Mouse (Mus musculus) ovary, adult 10 weeks (tissue): ENCODE data around the gene Gm17026. TPM values are rescaled to one million over a fixed set of nuclear protein-coding genes. Genes with fewer than 3 reads are reported as not detected.

Source experiments
- polyA plus RNA-seq: library from polyadenylated mRNA; stranded (reverse); fragments of 350-450 nt; fragmentation: Illumina TruSeq; extraction: RNeasy Lipid Tissue Mini Kit (QIAGEN cat#74804); gene quantifications from one replicate; pipeline ENCODE4 v1.2.3, GENCODE M21; 2014

The Gm17026 gene
- polyA plus RNA-seq: not detected

DNA sequence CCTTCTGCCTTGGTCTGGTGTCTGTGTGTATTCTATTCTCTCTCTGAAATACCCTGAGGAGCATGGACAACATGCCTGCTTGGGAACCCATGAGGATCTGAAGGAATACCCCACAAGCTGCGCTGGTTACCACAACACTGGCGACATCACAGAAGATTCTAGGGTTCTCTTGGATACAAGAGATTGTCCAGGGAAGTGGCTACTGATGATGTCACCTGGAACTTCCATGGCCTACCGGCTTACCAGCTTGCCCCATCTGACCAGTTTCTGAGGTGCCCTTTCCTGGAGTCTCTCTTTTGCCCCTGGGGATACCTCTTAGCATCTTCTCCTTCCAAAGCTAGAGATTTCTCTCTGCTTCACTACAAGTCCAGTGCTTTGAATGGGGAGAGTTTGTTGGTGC is at the start of gene Gm17026:
Gene Gm17026 (minus strand): TSS at position 101 of the 400 bp plus-strand sequence.

DNA sequence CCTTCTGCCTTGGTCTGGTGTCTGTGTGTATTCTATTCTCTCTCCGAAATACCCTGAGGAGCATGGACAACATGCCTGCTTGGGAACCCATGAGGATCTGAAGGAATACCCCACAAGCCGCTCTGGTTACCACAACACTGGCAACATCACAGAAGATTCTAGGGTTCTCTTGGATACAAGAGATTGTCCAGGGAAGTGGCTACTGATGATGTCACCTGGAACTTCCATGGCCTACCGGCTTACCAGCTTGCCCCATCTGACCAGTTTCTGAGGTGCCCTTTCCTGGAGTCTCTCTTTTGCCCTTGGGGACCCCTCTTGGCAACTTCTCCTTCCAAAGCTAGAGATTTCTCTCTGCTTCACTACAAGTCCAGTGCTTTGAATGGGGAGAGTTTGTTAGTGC is 37.4 kb upstream of the Gm17026 start, which contains the start of gene Gm9611:
Gene Gm9611 (minus strand): TSS at position 101 of the 400 bp plus-strand sequence.

Other genes starting within 250 kb of the Gm17026 start
- gene Gm7951, start 142.7 kb downstream of the Gm17026 start, polyA plus RNA-seq: not detected
- gene Gm17027, start 97.4 kb downstream of the Gm17026 start, polyA plus RNA-seq: not detected
- not detected for gene Gm3573, start 69.3 kb downstream of the Gm17026 start, polyA plus RNA-seq
- gene Gm9611, start 37.3 kb upstream of the Gm17026 start, polyA plus RNA-seq: not detected
- gene Gm7995, start 50.2 kb upstream of the Gm17026 start, polyA plus RNA-seq: 1.3 TPM
- not detected for gene Gm8005, start 179.6 kb upstream of the Gm17026 start, polyA plus RNA-seq
- gene Gm8011, start 203.8 kb upstream of the Gm17026 start, polyA plus RNA-seq: not detected
- gene Gm8020, start 242.3 kb upstream of the Gm17026 start, polyA plus RNA-seq: not detected